In genomic region chr2:68756179-68756578, GRCm38 (mm10) we compare ENCODE assay signal across 10 mouse cellular contexts.
"Had no signal": no experiment of that assay in that cellular context is flagged by ENCODE, and none has a peak within 500 bp of the region (broad histone marks: within the 10 kb centered on the region; RNA-seq: fewer than 3 reads in every experiment).

No protein-coding gene starts in this region.

- H3K4me2 ChIP-seq: liver, embryonic 12.5 days; lung, embryonic 15.5 days had no signal

- H3K9me3 ChIP-seq: liver, embryonic 12.5 days; lung, embryonic 15.5 days had no signal

- ATAC-seq: liver, embryonic 12.5 days; lung, postnatal 0 days had no signal

- H3K4me3 ChIP-seq: liver, embryonic 12.5 days; lung, embryonic 15.5 days; myocyte had no signal

- DNase-seq: lung, adult 18-20 months; spleen, adult 18-20 months; thymus, adult 18-20 months; thymus, postnatal 14 days; thymus, postnatal 36 days had no signal

- H3K27me3 ChIP-seq: liver, embryonic 12.5 days; lung, embryonic 15.5 days had no signal

- H3K9ac ChIP-seq: liver, embryonic 12.5 days; liver, embryonic 14.5 days; lung, embryonic 15.5 days had no signal

- H3K27ac ChIP-seq: liver, embryonic 12.5 days; liver, embryonic 14.5 days; lung, embryonic 15.5 days had no signal

- H3K4me1 ChIP-seq: liver, embryonic 12.5 days; lung, embryonic 15.5 days had no signal

- H3K36me3 ChIP-seq: liver, embryonic 12.5 days; lung, embryonic 15.5 days had no signal
